Mouse (Mus musculus) skeletal muscle tissue, adult 2 months (tissue): ENCODE data around the gene Gm37240.

Experiments used
- DNase-seq: peaks from one replicate; pipeline ENCODE4 v3.0.0-alpha.2; 2012; ENCODE audit warnings: low read depth, low spot score

Gm37240 gene

GRCm38 (mm10) chr3:85681136-85681535 lies 206.2 kb downstream of the Gm37240 start:
- no peak for DNase-seq

GRCm38 (mm10) chr3:85679960-85680359 lies 207.4 kb downstream of the Gm37240 start:
- no peak for DNase-seq

- DNase-seq: no peak
Measured at GRCm38 (mm10) chr3:85679312-85679933, 207.9 kb downstream of the Gm37240 start.

- DNase-seq: no peak
Measured at GRCm38 (mm10) chr3:85677952-85678351, 209.4 kb downstream of the Gm37240 start.

- DNase-seq: no peak
Measured at GRCm38 (mm10) chr3:85677133-85677532, 210.2 kb downstream of the Gm37240 start.

- no peak for DNase-seq
Measured at GRCm38 (mm10) chr3:85669844-85670243, 217.5 kb downstream of the Gm37240 start.

GRCm38 (mm10) chr3:85667683-85668082 lies 219.6 kb downstream of the Gm37240 start:
- no peak for DNase-seq

- DNase-seq: no peak
Measured at GRCm38 (mm10) chr3:85666736-85667135, 220.6 kb downstream of the Gm37240 start.

GRCm38 (mm10) chr3:85666166-85666565 lies 221.2 kb downstream of the Gm37240 start:
- no peak for DNase-seq

- no peak for DNase-seq
Measured at GRCm38 (mm10) chr3:85664591-85665171, 222.6 kb downstream of the Gm37240 start.

GRCm38 (mm10) chr3:85663826-85664225 lies 223.5 kb downstream of the Gm37240 start:
- DNase-seq: no peak

GRCm38 (mm10) chr3:85661926-85662813 lies 225.1 kb downstream of the Gm37240 start:
- DNase-seq: no peak

GRCm38 (mm10) chr3:85659681-85660080 lies 227.6 kb downstream of the Gm37240 start:
- DNase-seq: no peak

GRCm38 (mm10) chr3:85655538-85655937 lies 231.8 kb downstream of the Gm37240 start:
- DNase-seq: no peak

- DNase-seq: no peak
Measured at GRCm38 (mm10) chr3:85652727-85653665, 234.3 kb downstream of the Gm37240 start.

GRCm38 (mm10) chr3:85649176-85649575 lies 238.1 kb downstream of the Gm37240 start:
- DNase-seq: no peak

- DNase-seq: no peak
Measured at GRCm38 (mm10) chr3:85645517-85646004, 241.8 kb downstream of the Gm37240 start.

GRCm38 (mm10) chr3:85644814-85645213 lies 242.5 kb downstream of the Gm37240 start:
- DNase-seq: no peak

GRCm38 (mm10) chr3:85641751-85642150 lies 245.6 kb downstream of the Gm37240 start:
- peak; percentile 35 for DNase-seq

GRCm38 (mm10) chr3:85636716-85637447 lies 250.4 kb downstream of the Gm37240 start:
- no peak for DNase-seq

GRCm38 (mm10) chr3:85635591-85635990 lies 251.7 kb downstream of the Gm37240 start:
- DNase-seq: no peak
